Mouse (Mus musculus): ENCODE results near the gene Sh3bp2. TPM values are rescaled to one million over a fixed set of nuclear protein-coding genes. Genes with fewer than 3 reads are reported as not detected.

The Sh3bp2 gene
- polyA plus RNA-seq, 1 experiment, result 14.3 TPM

GRCm38 (mm10) chr5:34609966-34610365, 84.3 kb downstream of the Sh3bp2 start:
- Histone ChIP-seq H3ac (ENCODE audit: control insufficient read depth, insufficient read length) (no peak overlapping the region), H3K36me3 (ENCODE audit: control insufficient read depth, insufficient read depth) (peaks cover 34% of the 10 kb centered on the region), H3K79me2 (ENCODE audit: control insufficient read depth, insufficient read depth) (no peaks in the 10 kb centered on the region), H3K27me3 (ENCODE audit: control insufficient read depth, insufficient read depth, insufficient read length) (no peaks in the 10 kb centered on the region), H3K4me3 (no peak overlapping the region), H3K4me2 (ENCODE audit: low read depth) (no peak overlapping the region)
- TF ChIP-seq MYOG (IDR thresholded peaks at IDR 0.05; ENCODE audit: control insufficient read depth in 1 of 3, insufficient read depth in 1 of 3, insufficient read length in 2 of 3, low read depth in 2 of 3) (no peak), MYOD1 (IDR thresholded peaks at IDR 0.05; ENCODE audit: control insufficient read depth in 1 of 3, insufficient read length in 2 of 3, low read depth in 2 of 3) (no peak), TCF3 (IDR thresholded peaks at IDR 0.05; ENCODE audit: insufficient read length, low read depth) (no peak), MAX (IDR thresholded peaks at IDR 0.05; ENCODE audit: low read depth) (no peak), USF1 (IDR thresholded peaks at IDR 0.05; ENCODE audit: low read depth) (no peak), SRF (IDR thresholded peaks at IDR 0.05; ENCODE audit: control insufficient read depth, insufficient read length, low read depth) (no peak), E2F4 (IDR thresholded peaks at IDR 0.05; ENCODE audit: insufficient read depth) (no peak), CEBPB (IDR thresholded peaks at IDR 0.05; ENCODE audit: insufficient read depth, poor library complexity, severe bottlenecking) (no peak), REST (IDR thresholded peaks at IDR 0.05; ENCODE audit: insufficient read depth, insufficient read length) (no peak), TCF12 (IDR thresholded peaks at IDR 0.05; ENCODE audit: insufficient read depth, poor library complexity, severe bottlenecking) (no peak), POLR2AphosphoS2 (IDR thresholded peaks at IDR 0.05; ENCODE audit: insufficient read length, low read depth) (no peak), POLR2A (IDR thresholded peaks at IDR 0.05; ENCODE audit: insufficient read length, low read depth) (no peak)

Other genes with a start within 250 kb of the Sh3bp2 start
- 0.08 TPM for gene Zfyve28, start 237.4 kb upstream of the Sh3bp2 start, polyA plus RNA-seq (2012; fragmentation: generic; extraction: Trizol)
- gene Cfap99, start 237.2 kb upstream of the Sh3bp2 start, polyA plus RNA-seq (2012; fragmentation: generic; extraction: Trizol), result 0.02 TPM
- 78.2 TPM for gene Rnf4, start 189.5 kb upstream of the Sh3bp2 start, polyA plus RNA-seq (2012; fragmentation: generic; extraction: Trizol)
- 12.7 TPM for gene Fam193a, start 155.9 kb upstream of the Sh3bp2 start, polyA plus RNA-seq (2012; fragmentation: generic; extraction: Trizol)
- 10.6 TPM for gene Tnip2, start 11.8 kb upstream of the Sh3bp2 start, polyA plus RNA-seq (2012; fragmentation: generic; extraction: Trizol)
- gene Add1, start 47.8 kb downstream of the Sh3bp2 start, polyA plus RNA-seq (2012; fragmentation: generic; extraction: Trizol), result 160 TPM
- 41.0 TPM for gene Mfsd10, start 111.4 kb downstream of the Sh3bp2 start, polyA plus RNA-seq (2012; fragmentation: generic; extraction: Trizol)
- 30.4 TPM for gene Nop14, start 134.3 kb downstream of the Sh3bp2 start, polyA plus RNA-seq (2012; fragmentation: generic; extraction: Trizol)
- gene Grk4, start 134.5 kb downstream of the Sh3bp2 start, polyA plus RNA-seq (2012; fragmentation: generic; extraction: Trizol), result 0.34 TPM
- 8.9 TPM for gene Htt, start 235.9 kb downstream of the Sh3bp2 start, polyA plus RNA-seq (2012; fragmentation: generic; extraction: Trizol)